Mouse (Mus musculus) erythroblast, embryonic 14.5 days (primary cell): ENCODE results near the gene Derl3. TPM values are rescaled to one million over a fixed set of nuclear protein-coding genes. Genes with fewer than 3 reads are reported as not detected.
"Not testable (repeated sequence)": the region's sequence is repeated elsewhere in the genome, so short reads cannot be mapped to it uniquely, and the experiment has no call there.

ENCODE experiments used
- H3K27me3 ChIP-seq: 2 replicates; pipeline ENCODE4 v1.6.1; 2012; ENCODE audit warnings: inconsistent platforms; ENCODE audit not compliant: control insufficient read depth
- H3K36me3 ChIP-seq: 2 replicates; pipeline ENCODE4 v1.6.1; 2012; ENCODE audit warnings: mild to moderate bottlenecking, inconsistent platforms; ENCODE audit not compliant: control insufficient read depth
- H3K4me1 ChIP-seq: 2 replicates; pipeline ENCODE4 v1.6.1; 2012; ENCODE audit warnings: inconsistent platforms; ENCODE audit not compliant: control insufficient read depth
- H3K4me3 ChIP-seq: replicated peaks from 2 replicates; pipeline ENCODE3; 2012; ENCODE audit warnings: moderate library complexity, mild to moderate bottlenecking, inconsistent platforms
- H3K9me3 ChIP-seq: 2 replicates; pipeline ENCODE4 v1.6.1; 2012; ENCODE audit warnings: low read length, inconsistent platforms, mixed read lengths; ENCODE audit not compliant: control insufficient read depth
- GATA1 ChIP-seq: IDR thresholded peaks from 2 replicates; pipeline ENCODE4 v1.6.1; 2012; ENCODE audit warnings: low read length, inconsistent platforms, mixed read lengths
- TAL1 ChIP-seq: IDR thresholded peaks from 3 replicates; pipeline ENCODE4 v1.6.1; 2012; ENCODE audit warnings: low read length, inconsistent platforms, mixed read lengths
- polyA plus RNA-seq: library from polyadenylated mRNA; stranded (reverse); fragments of >175 nt; gene quantifications from 2 replicates; pipeline ENCODE4 v1.2.3, GENCODE M21; 2012

Derl3 gene
- polyA plus RNA-seq, 1 experiment, result not detected

GRCm38 (mm10) chr10:75882433-75883231 is 10.6 kb upstream of the Derl3 start:
- no peaks in the 10 kb centered on the region for H3K9me3 ChIP-seq
- peaks cover 2% of the 10 kb centered on the region; the same call in 1 of the 2 replicates for H3K4me1 ChIP-seq
- H3K4me3 ChIP-seq, result no peak overlapping the region
- TF ChIP-seq TAL1 (no peak), GATA1 (no peak)
- H3K36me3 ChIP-seq, result no peaks in the 10 kb centered on the region
- peaks cover 31% of the 10 kb centered on the region for H3K27me3 ChIP-seq

- Histone ChIP-seq H3K36me3 (no peaks in the 10 kb centered on the region), H3K4me1 (peaks cover 2% of the 10 kb centered on the region; the same call in 1 of the 2 replicates), H3K27me3 (peaks cover 31% of the 10 kb centered on the region), H3K4me3 (no peak overlapping the region), H3K9me3 (no peaks in the 10 kb centered on the region)
- TF ChIP-seq TAL1 (no peak), GATA1 (no peak)
These were observed 10.0 kb upstream of the Derl3 start for GRCm38 (mm10) chr10:75883232-75883552.

GRCm38 (mm10) chr10:75884742-75885141 is 8.5 kb upstream of the Derl3 start:
- Histone ChIP-seq H3K27me3 (peaks cover 31% of the 10 kb centered on the region), H3K9me3 (no peaks in the 10 kb centered on the region), H3K4me1 (no peaks in the 10 kb centered on the region; the same call in 1 of the 2 replicates), H3K4me3 (no peak overlapping the region), H3K36me3 (no peaks in the 10 kb centered on the region)
- TF ChIP-seq GATA1 (no peak), TAL1 (no peak)

GRCm38 (mm10) chr10:75887504-75887903 is 5.7 kb upstream of the Derl3 start:
- not testable (repeated sequence) for H3K9me3 ChIP-seq, H3K36me3 ChIP-seq, H3K4me3 ChIP-seq, H3K4me1 ChIP-seq
- H3K27me3 ChIP-seq, result peaks cover 19% of the 10 kb centered on the region

GRCm38 (mm10) chr10:75889406-75890153 is 3.6 kb upstream of the Derl3 start:
- no peaks in the 10 kb centered on the region for H3K9me3 ChIP-seq
- TF ChIP-seq GATA1, result no peak
- TF ChIP-seq TAL1, result no peak
- H3K27me3 ChIP-seq, result peaks cover 5% of the 10 kb centered on the region; the same call in 1 of the 2 replicates
- peaks cover 20% of the 10 kb centered on the region for H3K4me1 ChIP-seq
- H3K36me3 ChIP-seq, result peaks cover 12% of the 10 kb centered on the region
- no peak overlapping the region for H3K4me3 ChIP-seq

GRCm38 (mm10) chr10:75894601-75895000 is 1.4 kb downstream of the Derl3 start:
- Histone ChIP-seq H3K4me3 (no peak overlapping the region), H3K27me3 (no peaks in the 10 kb centered on the region), H3K36me3 (peaks cover 62% of the 10 kb centered on the region), H3K4me1 (peaks cover 21% of the 10 kb centered on the region), H3K9me3 (no peaks in the 10 kb centered on the region)
- TF ChIP-seq TAL1, result no peak
- no peak for TF ChIP-seq GATA1

- Histone ChIP-seq H3K4me3 (no peak overlapping the region), H3K36me3 (peaks cover 73% of the 10 kb centered on the region), H3K27me3 (no peaks in the 10 kb centered on the region), H3K9me3 (no peaks in the 10 kb centered on the region), H3K4me1 (peaks cover 21% of the 10 kb centered on the region)
- no peak for TF ChIP-seq GATA1
- TF ChIP-seq TAL1, result no peak
These were observed 2.5 kb downstream of the Derl3 start for GRCm38 (mm10) chr10:75895730-75896129.

GRCm38 (mm10) chr10:75896208-75896607 is 3.0 kb downstream of the Derl3 start:
- Histone ChIP-seq H3K27me3 (no peaks in the 10 kb centered on the region), H3K4me3 (no peak overlapping the region), H3K4me1 (peaks cover 21% of the 10 kb centered on the region), H3K9me3 (no peaks in the 10 kb centered on the region), H3K36me3 (peaks cover 77% of the 10 kb centered on the region)
- TF ChIP-seq GATA1 (no peak), TAL1 (no peak)

GRCm38 (mm10) chr10:75897373-75897772 is 4.2 kb downstream of the Derl3 start:
- H3K27me3 ChIP-seq, result no peaks in the 10 kb centered on the region
- peaks cover 21% of the 10 kb centered on the region for H3K4me1 ChIP-seq
- no peaks in the 10 kb centered on the region for H3K9me3 ChIP-seq
- no peak overlapping the region for H3K4me3 ChIP-seq
- H3K36me3 ChIP-seq, result peaks cover 89% of the 10 kb centered on the region
- TF ChIP-seq TAL1, result no peak
- TF ChIP-seq GATA1, result peak; percentile 86
